Mouse (Mus musculus): ENCODE measurements around the gene Psmc3. TPM values are rescaled to one million over a fixed set of nuclear protein-coding genes. Genes with fewer than 3 reads are reported as not detected.
"Not testable (repeated sequence)": the region's sequence is repeated elsewhere in the genome, so short reads cannot be mapped to it uniquely, and the experiment has no call there.

The Psmc3 gene
- total and polyA plus RNA-seq, 3 experiments: 214 to 284 (median 257) TPM

- TF ChIP-seq UBTF (IDR thresholded peaks at IDR 0.05; ENCODE audit: low read depth, low read length) (no peak), JUND (conservative IDR thresholded peaks at IDR 0.05; ENCODE audit: low read depth, low read length) (no peak), POLR2A (IDR thresholded peaks at IDR 0.05; ENCODE audit: low read depth, low read length) (no peak), ZC3H11A (IDR thresholded peaks at IDR 0.05; ENCODE audit: low read depth, low read length) (no peak), CHD2 (IDR thresholded peaks at IDR 0.05; ENCODE audit: low read length) (no peak), ZMIZ1 (IDR thresholded peaks at IDR 0.05; ENCODE audit: low read depth, low read length) (no peak), RCOR1 (conservative IDR thresholded peaks at IDR 0.05; ENCODE audit: low read depth, low read length) (no peak), NRF1 (IDR thresholded peaks at IDR 0.05; ENCODE audit: low read depth, low read length) (no peak), PAX5 (IDR thresholded peaks at IDR 0.05; ENCODE audit: low read length) (no peak)
- Histone ChIP-seq H3K36me3 (replicated peaks in 1 of 2; ENCODE audit: control insufficient read depth in 1 of 2, insufficient read depth in 1 of 2, low read length in 1 of 2) (peaks cover 22 to 67% of the 10 kb centered on the region in 2 experiments), H3K9ac (ENCODE audit: insufficient read depth, low read depth) (no peak overlapping the region), H3K4me2 (ENCODE audit: insufficient read depth, low read depth, poor library complexity, severe bottlenecking) (no peak overlapping the region), H3K27me3 (replicated peaks) (no peaks in the 10 kb centered on the region), H3K79me2 (replicated peaks; ENCODE audit: control insufficient read depth, extremely low read depth, insufficient read depth, poor library complexity, severe bottlenecking) (no peaks in the 10 kb centered on the region), H3K4me3 (replicated peaks in 1 of 3; ENCODE audit: low read depth in 2 of 3, low read length in 2 of 3, poor library complexity in 1 of 3) (no peak overlapping the region), H3K9me3 (replicated peaks; ENCODE audit: low read length) (no peaks in the 10 kb centered on the region), H3K27ac (ENCODE audit: insufficient read depth, low read depth) (no peak overlapping the region), H3K4me1 (ENCODE audit: control insufficient read depth in 1 of 2, insufficient read depth in 2 of 2) (peaks cover 2 to 10% of the 10 kb centered on the region in 2 experiments; a peak in 2 of 4 replicates)
- in situ Hi-C loops (cut with MboI; ENCODE audit: low pct_ligation_motif_present, low pct_unique_long_range_greater_than_20kb, low sequenced_read_pairs) (no loop called here), dilution Hi-C loops (cut with MboI; ENCODE audit: extremely low pct_ligation_motif_present, extremely low pct_unique_long_range_greater_than_20kb, low sequenced_read_pairs) (no loop called here)
- no peak for DNase-seq (ENCODE audit: extremely low read depth)
These were observed 33.9 kb upstream of the Psmc3 start for GRCm38 (mm10) chr2:91019911-91020310.

DNA sequence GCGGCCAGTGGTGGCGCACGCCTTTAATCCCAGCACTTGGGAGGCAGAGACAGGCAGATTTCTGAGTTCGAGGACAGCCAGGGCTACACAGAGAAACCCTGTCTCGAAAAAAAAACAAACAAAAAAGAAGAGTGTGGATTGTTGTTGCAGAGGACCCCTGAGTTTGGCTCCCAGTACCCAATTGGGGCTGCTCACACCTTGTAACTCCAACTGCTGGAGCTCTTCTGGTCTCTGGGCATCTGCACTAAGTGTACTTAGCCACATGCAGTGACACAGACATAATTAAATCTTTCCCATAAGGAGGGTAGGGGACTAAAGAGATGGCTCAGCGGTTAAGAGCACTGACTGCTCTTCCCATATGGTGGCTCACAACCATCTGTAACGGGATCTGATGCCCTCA lies 31.5 kb upstream of the Psmc3 start:
- H3K36me3 ChIP-seq (replicated peaks in 1 of 2; ENCODE audit: control insufficient read depth in 1 of 2, insufficient read depth in 1 of 2, low read length in 1 of 2): peaks cover 13 to 47% of the 10 kb centered on the region in 2 experiments

GRCm38 (mm10) chr2:91023131-91023530 lies 30.7 kb upstream of the Psmc3 start:
- H3K27ac ChIP-seq (ENCODE audit: insufficient read depth, low read depth): no peak overlapping the region
- dilution Hi-C loops (cut with MboI; ENCODE audit: extremely low pct_ligation_motif_present, extremely low pct_unique_long_range_greater_than_20kb, low sequenced_read_pairs): no loop called here
- in situ Hi-C loops (cut with MboI; ENCODE audit: low pct_ligation_motif_present, low pct_unique_long_range_greater_than_20kb, low sequenced_read_pairs): no loop called here
- H3K4me1 ChIP-seq (ENCODE audit: control insufficient read depth in 1 of 2, insufficient read depth in 2 of 2): peaks cover 2 to 18% of the 10 kb centered on the region in 2 experiments; a peak in 2 of 4 replicates
- H3K9ac ChIP-seq (ENCODE audit: insufficient read depth, low read depth): no peak overlapping the region
- peaks cover 8 to 39% of the 10 kb centered on the region in 2 experiments for H3K36me3 ChIP-seq (replicated peaks in 1 of 2; ENCODE audit: control insufficient read depth in 1 of 2, insufficient read depth in 1 of 2, low read length in 1 of 2)
- no peaks in the 10 kb centered on the region for H3K79me2 ChIP-seq (replicated peaks; ENCODE audit: control insufficient read depth, extremely low read depth, insufficient read depth, poor library complexity, severe bottlenecking)
- H3K4me2 ChIP-seq (ENCODE audit: insufficient read depth, low read depth, poor library complexity, severe bottlenecking): no peak overlapping the region
- no peak for TF ChIP-seq NELFE (IDR thresholded peaks at IDR 0.05; ENCODE audit: low read depth, low read length)
- no peak for TF ChIP-seq NRF1 (IDR thresholded peaks at IDR 0.05; ENCODE audit: low read depth, low read length)
- no peak for TF ChIP-seq ZMIZ1 (IDR thresholded peaks at IDR 0.05; ENCODE audit: low read depth, low read length)
- TF ChIP-seq JUN (IDR thresholded peaks at IDR 0.05; ENCODE audit: insufficient read depth, low read depth, low read length): no peak
- TF ChIP-seq KAT2A (IDR thresholded peaks at IDR 0.05; ENCODE audit: insufficient replicate concordance, low read length): no peak
- H3K4me3 ChIP-seq (replicated peaks in 1 of 3; ENCODE audit: low read depth in 2 of 3, low read length in 2 of 3, poor library complexity in 1 of 3): no peak overlapping the region
- DNase-seq (ENCODE audit: extremely low read depth): no peak
- no peaks in the 10 kb centered on the region for H3K27me3 ChIP-seq (replicated peaks)
- no peaks in the 10 kb centered on the region for H3K9me3 ChIP-seq (replicated peaks; ENCODE audit: low read length)

More for the DNA sequence above, 31.5 kb upstream of the Psmc3 start:
- in situ Hi-C loops (cut with MboI; ENCODE audit: low pct_ligation_motif_present, low pct_unique_long_range_greater_than_20kb, low sequenced_read_pairs); H3K27ac ChIP-seq (ENCODE audit: insufficient read depth, low read depth); H3K27me3 ChIP-seq (replicated peaks); dilution Hi-C loops (cut with MboI; ENCODE audit: extremely low pct_ligation_motif_present, extremely low pct_unique_long_range_greater_than_20kb, low sequenced_read_pairs); H3K79me2 ChIP-seq (replicated peaks; ENCODE audit: control insufficient read depth, extremely low read depth, insufficient read depth, poor library complexity, severe bottlenecking); H3K9ac ChIP-seq (ENCODE audit: insufficient read depth, low read depth); H3K4me2 ChIP-seq (ENCODE audit: insufficient read depth, low read depth, poor library complexity, severe bottlenecking); DNase-seq (ENCODE audit: extremely low read depth); H3K4me3 ChIP-seq (replicated peaks in 1 of 3; ENCODE audit: low read depth in 2 of 3, low read length in 2 of 3, poor library complexity in 1 of 3); H3K9me3 ChIP-seq (replicated peaks; ENCODE audit: low read length): not testable (repeated sequence)
- H3K4me1 ChIP-seq (ENCODE audit: control insufficient read depth in 1 of 2, insufficient read depth in 2 of 2): peaks cover 2 to 16% of the 10 kb centered on the region in 2 experiments; a peak in 2 of 4 replicates

All from CH12.LX (cell line).